In genomic region chr11:105426441-105426840, GRCm38 (mm10) we compare ENCODE assay signal across 27 mouse cellular contexts. TPM values are rescaled to one million over a fixed set of nuclear protein-coding genes. Genes with fewer than 3 reads are reported as not detected.
"Had no signal": no experiment of that assay in that cellular context is flagged by ENCODE, and none has a peak within 500 bp of the region (broad histone marks: within the 10 kb centered on the region; RNA-seq: fewer than 3 reads in every experiment).

No protein-coding gene starts in this region.

- DNase-seq: lung, adult 18-20 months; lung, embryonic 14.5 days; lung, postnatal 10 days; lung, postnatal 4 days; midbrain, embryonic 14.5 days; retina, postnatal 1 day; right cerebral cortex, adult 18-20 months; right cerebral cortex, postnatal 25 days; right cerebral cortex, postnatal 4 days; spleen, adult 18-20 months; thymus, adult 18-20 months; thymus, postnatal 25 days; thymus, postnatal 4 days had no signal

- H3K9ac ChIP-seq: liver, embryonic 12.5 days; liver, embryonic 14.5 days; lung, embryonic 14.5 days; midbrain, embryonic 12.5 days; neural tube, embryonic 13.5 days; neural tube, embryonic 15.5 days had no signal

- H3K4me1 ChIP-seq: midbrain, embryonic 12.5 days; neural tube, embryonic 13.5 days; neural tube, embryonic 15.5 days had no signal

- H3K36me3 ChIP-seq: liver, embryonic 12.5 days; midbrain, embryonic 10.5 days; midbrain, embryonic 12.5 days; neural tube, embryonic 13.5 days; neural tube, embryonic 15.5 days had no signal

- H3K4me3 ChIP-seq: liver, embryonic 12.5 days; midbrain, embryonic 10.5 days; midbrain, embryonic 12.5 days; myocyte; neural tube, embryonic 13.5 days; neural tube, embryonic 15.5 days had no signal

- ATAC-seq: liver, embryonic 12.5 days; midbrain, embryonic 16.5 days had no signal

- H3K27me3 ChIP-seq: liver, embryonic 12.5 days; midbrain, embryonic 12.5 days; neural tube, embryonic 13.5 days; neural tube, embryonic 15.5 days had no signal

- H3K4me2 ChIP-seq: liver, embryonic 12.5 days; lung, embryonic 14.5 days; midbrain, embryonic 12.5 days; neural tube, embryonic 13.5 days; neural tube, embryonic 15.5 days had no signal

- H3K27ac ChIP-seq: liver, embryonic 12.5 days; liver, embryonic 14.5 days; midbrain, embryonic 10.5 days; midbrain, embryonic 12.5 days; neural tube, embryonic 13.5 days; neural tube, embryonic 15.5 days had no signal

- H3K9me3 ChIP-seq: liver, embryonic 12.5 days; midbrain, embryonic 10.5 days; midbrain, embryonic 12.5 days; neural tube, embryonic 13.5 days; neural tube, embryonic 15.5 days had no signal

RNA-seq across cellular contexts. Expression of gene March10, which starts 30.1 kb away (rescaled TPM):
- polyA plus RNA-seq: liver, adult 2 months; liver, embryonic 12.5 days; liver, embryonic 14.5 days; liver, embryonic 16.5 days; lung, embryonic 14.5 days; midbrain, embryonic 10.5 days; neural tube, embryonic 11.5 days; neural tube, embryonic 13.5 days; small intestine, adult 2 months; stomach, embryonic 14.5 days; urinary bladder, adult 2 months had no signal
